Mouse (Mus musculus) hindbrain, embryonic 11.5 days (tissue): ENCODE results near the gene Olfr811. TPM values are rescaled to one million over a fixed set of nuclear protein-coding genes. Genes with fewer than 3 reads are reported as not detected.

ENCODE experiments used
- polyA plus RNA-seq: library from polyadenylated mRNA; unstranded; fragments of >200 nt; fragmentation: Nextera tagmentation; extraction: Ambion mirVana; gene quantifications from 2 replicates; pipeline ENCODE4 v1.2.1, GENCODE M21; 2014

Olfr811 gene
- polyA plus RNA-seq, 1 experiment from 2014 or later, result not detected

Other genes with a start within 250 kb of the Olfr811 start
- gene Olfr794, start 236.7 kb downstream of the Olfr811 start, polyA plus RNA-seq, result not detected in 2 replicates
- gene Olfr796, start 191.8 kb downstream of the Olfr811 start, polyA plus RNA-seq, result not detected in 2 replicates
- not detected in 2 replicates for gene Olfr798, start 176.5 kb downstream of the Olfr811 start, polyA plus RNA-seq
- gene Olfr799, start 166.9 kb downstream of the Olfr811 start, polyA plus RNA-seq, result not detected in 2 replicates
- gene Olfr800, start 146.7 kb downstream of the Olfr811 start, polyA plus RNA-seq, result not detected in 2 replicates
- gene Olfr801, start 130.5 kb downstream of the Olfr811 start, polyA plus RNA-seq, result not detected in 2 replicates
- gene Olfr802, start 116.2 kb downstream of the Olfr811 start, polyA plus RNA-seq, result not detected in 2 replicates
- gene Olfr803, start 110.1 kb downstream of the Olfr811 start, polyA plus RNA-seq, result not detected in 2 replicates
- not detected in 2 replicates for gene Olfr804, start 101.2 kb downstream of the Olfr811 start, polyA plus RNA-seq
- not detected in 2 replicates for gene Olfr805, start 75.0 kb downstream of the Olfr811 start, polyA plus RNA-seq
- gene Olfr806, start 62.5 kb downstream of the Olfr811 start, polyA plus RNA-seq, result not detected in 2 replicates
- not detected in 2 replicates for gene Olfr807, start 46.6 kb downstream of the Olfr811 start, polyA plus RNA-seq
- gene Olfr808, start 38.9 kb downstream of the Olfr811 start, polyA plus RNA-seq, result not detected in 2 replicates
- not detected in 2 replicates for gene Olfr809, start 29.8 kb downstream of the Olfr811 start, polyA plus RNA-seq
- gene Olfr810, start 9.5 kb downstream of the Olfr811 start, polyA plus RNA-seq, result not detected in 2 replicates
- gene Olfr812, start 41.7 kb upstream of the Olfr811 start, polyA plus RNA-seq, result not detected in 2 replicates
- not detected in 2 replicates for gene Olfr813, start 51.0 kb upstream of the Olfr811 start, polyA plus RNA-seq
- gene Olfr814, start 75.5 kb upstream of the Olfr811 start, polyA plus RNA-seq, result not detected in 2 replicates
- gene Olfr815, start 101.5 kb upstream of the Olfr811 start, polyA plus RNA-seq, result not detected in 2 replicates
- not detected in 2 replicates for gene Olfr816, start 111.2 kb upstream of the Olfr811 start, polyA plus RNA-seq
- gene Olfr818, start 144.7 kb upstream of the Olfr811 start, polyA plus RNA-seq, result not detected in 2 replicates
- gene Olfr819, start 162.9 kb upstream of the Olfr811 start, polyA plus RNA-seq, result not detected in 2 replicates
- not detected in 2 replicates for gene Olfr247, start 171.7 kb upstream of the Olfr811 start, polyA plus RNA-seq
- not detected in 2 replicates for gene Gm10310, start 180.7 kb upstream of the Olfr811 start, polyA plus RNA-seq
- gene Olfr820, start 208.2 kb upstream of the Olfr811 start, polyA plus RNA-seq, result not detected in 2 replicates
- not detected in 2 replicates for gene Olfr821, start 226.0 kb upstream of the Olfr811 start, polyA plus RNA-seq